Mouse (Mus musculus): ENCODE data around the gene Cd300ld.
A peak's percentile ranks its signal among the peaks of the same experiment; 100 is the strongest.
"Not testable (repeated sequence)": the region's sequence is repeated elsewhere in the genome, so short reads cannot be mapped to it uniquely, and the experiment has no call there.

The Cd300ld gene

GRCm38 (mm10) chr11:114989793-114990192 is at the start of gene Cd300ld:
Gene Cd300ld (minus strand): TSS chr11:114989922.
- no peak for DNase-seq (ENCODE audit: low spot score in 2 of 2)

GRCm38 (mm10) chr11:115037669-115038068 is 47.9 kb upstream of the Cd300ld start, which contains the start of gene Cd300ld5:
Gene Cd300ld5 (minus strand): TSS chr11:115037769.
- DNase-seq (ENCODE audit: low spot score in 2 of 2) = not testable (repeated sequence)

GRCm38 (mm10) chr11:115026912-115027311 is 37.2 kb upstream of the Cd300ld start, which contains the start of gene Cd300ld4:
Gene Cd300ld4 (minus strand): TSS chr11:115027012.
- DNase-seq (ENCODE audit: low spot score in 2 of 2) = not testable (repeated sequence)

GRCm38 (mm10) chr11:115016093-115016492 is 26.4 kb upstream of the Cd300ld start, which contains the start of gene Cd300ld2:
Gene Cd300ld2 (minus strand): TSS chr11:115016193.
- DNase-seq (ENCODE audit: low spot score in 2 of 2) = not testable (repeated sequence)

- no peak for DNase-seq (ENCODE audit: low spot score in 2 of 2)
Observed at GRCm38 (mm10) chr11:115004070-115004469, 14.3 kb upstream of the Cd300ld start.

- DNase-seq (ENCODE audit: low spot score in 2 of 2) = no peak
Observed at GRCm38 (mm10) chr11:115001474-115002040, 11.8 kb upstream of the Cd300ld start, which contains the start of gene Cd300c2. Gene Cd300c2 (minus strand): TSS chr11:115001880.

- DNase-seq (ENCODE audit: low spot score in 2 of 2) = peak; percentile 18 to 23
Observed at GRCm38 (mm10) chr11:114981866-114982265, 7.9 kb downstream of the Cd300ld start.

GRCm38 (mm10) chr11:114972726-114973125 is 17.0 kb downstream of the Cd300ld start:
- no peak for DNase-seq (ENCODE audit: low spot score in 2 of 2)

- DNase-seq (ENCODE audit: low spot score in 2 of 2) = no peak
Observed at GRCm38 (mm10) chr11:114968752-114969207, 20.9 kb downstream of the Cd300ld start, which contains the start of gene Cd300c. Gene Cd300c (minus strand): TSS chr11:114969157.

- DNase-seq (ENCODE audit: low spot score in 2 of 2) = peak in 1 of 2 experiments; percentile 7
Observed at GRCm38 (mm10) chr11:114965182-114965828, 24.4 kb downstream of the Cd300ld start.

- no peak for DNase-seq (ENCODE audit: low spot score in 2 of 2)
Observed at GRCm38 (mm10) chr11:114960369-114960768, 29.4 kb downstream of the Cd300ld start.

- DNase-seq (ENCODE audit: low spot score in 2 of 2) = no peak
Observed at GRCm38 (mm10) chr11:114934144-114934543, 55.6 kb downstream of the Cd300ld start, which contains the start of gene Cd300lb. Gene Cd300lb (minus strand): TSS chr11:114934386.

GRCm38 (mm10) chr11:114933591-114933990 is 56.1 kb downstream of the Cd300ld start:
- DNase-seq (ENCODE audit: low spot score in 2 of 2) = no peak
